ENCODE assay signal across 8 mouse cellular contexts in genomic region chr9:108508776-108509175, GRCm38 (mm10). TPM values are rescaled to one million over a fixed set of nuclear protein-coding genes. Genes with fewer than 3 reads are reported as not detected.
DNase-seq lines count a peak whose midpoint lies in the region; ATAC-seq lines count a peak whose summit lies in the region.

No protein-coding gene starts in this region.

- peak overlapping the region; percentile 91 for H3K4me2 ChIP-seq in heart, embryonic 12.5 days
- H3K4me2 ChIP-seq in hindbrain, embryonic 13.5 days, result peak overlapping the region; percentile 90
- H3K4me2 ChIP-seq in midbrain, embryonic 13.5 days (replicated peaks), result peak overlapping the region; percentile 75

- H3K27me3 ChIP-seq in heart, embryonic 12.5 days (replicated peaks), result no peaks in the 10 kb centered on the region
- no peaks in the 10 kb centered on the region for H3K27me3 ChIP-seq in hindbrain, embryonic 13.5 days
- no peaks in the 10 kb centered on the region for H3K27me3 ChIP-seq in midbrain, embryonic 13.5 days

- 82% methylated on average over 7 of the region's 7 CpGs for WGBS in heart, embryonic 12.5 days
- WGBS in hindbrain, embryonic 13.5 days, result 88% methylated on average over 7 of the region's 7 CpGs
- WGBS in midbrain, embryonic 13.5 days, result 87% methylated on average over 7 of the region's 7 CpGs

- peaks cover 46% of the 10 kb centered on the region for H3K36me3 ChIP-seq in heart, embryonic 12.5 days
- peaks cover 41% of the 10 kb centered on the region for H3K36me3 ChIP-seq in hindbrain, embryonic 13.5 days
- peaks cover 38% of the 10 kb centered on the region for H3K36me3 ChIP-seq in midbrain, embryonic 13.5 days

- peak overlapping the region; percentile 84 for H3K9ac ChIP-seq in heart, embryonic 12.5 days
- peak overlapping the region; percentile 79 for H3K9ac ChIP-seq in hindbrain, embryonic 13.5 days
- H3K9ac ChIP-seq in midbrain, embryonic 13.5 days (replicated peaks), result peak overlapping the region; percentile 64; the same call in 1 of the 2 replicates

- peak overlapping the region; percentile 76 for H3K4me3 ChIP-seq in heart, embryonic 12.5 days
- H3K4me3 ChIP-seq in hindbrain, embryonic 13.5 days, result peak overlapping the region; percentile 71
- peak overlapping the region; percentile 60 for H3K4me3 ChIP-seq in midbrain, embryonic 13.5 days (replicated peaks)

- no peaks in the 10 kb centered on the region for H3K9me3 ChIP-seq in heart, embryonic 12.5 days (replicated peaks)
- no peaks in the 10 kb centered on the region for H3K9me3 ChIP-seq in hindbrain, embryonic 13.5 days
- no peaks in the 10 kb centered on the region for H3K9me3 ChIP-seq in midbrain, embryonic 13.5 days

- peaks cover 14% of the 10 kb centered on the region for H3K4me1 ChIP-seq in heart, embryonic 12.5 days (replicated peaks)
- H3K4me1 ChIP-seq in hindbrain, embryonic 13.5 days (replicated peaks), result peaks cover 19% of the 10 kb centered on the region
- peaks cover 19% of the 10 kb centered on the region for H3K4me1 ChIP-seq in midbrain, embryonic 13.5 days (replicated peaks)

- no peak for ATAC-seq in heart, embryonic 12.5 days (ENCODE audit: insufficient number of reproducible peaks, low FRiP score)
- ATAC-seq in hindbrain, embryonic 13.5 days (ENCODE audit: low FRiP score), result no peak
- no peak for ATAC-seq in midbrain, embryonic 13.5 days

- no peak for DNase-seq in heart, postnatal 14 days
- DNase-seq in MEL-GATA-1-ER (ENCODE audit: extremely low read depth, low read depth), result peak; percentile 43
- no peak for DNase-seq in urinary bladder, postnatal 36 days (ENCODE audit: low spot score in 2 of 2)
- no peak for DNase-seq in spleen, postnatal 14 days (ENCODE audit: low spot score in 2 of 2)
- DNase-seq in thymus, postnatal 25 days, result no peak

- no peak overlapping the region for H3K27ac ChIP-seq in heart, embryonic 12.5 days (ENCODE audit: poor library complexity, severe bottlenecking)
- no peak overlapping the region for H3K27ac ChIP-seq in hindbrain, embryonic 13.5 days
- no peak overlapping the region for H3K27ac ChIP-seq in midbrain, embryonic 13.5 days

- intact Hi-C loops in heart, postnatal 14 days (cut with DNase I), result no loop called here

RNA-seq across cellular contexts. Expression of gene Qars, which starts 1.3 kb away (rescaled TPM):
- polyA plus RNA-seq in heart, embryonic 12.5 days (2016; fragmentation: Nextera tagmentation; extraction: Ambion mirVana), result 70.1 and 73.1 TPM in 2 replicates
- 10 to 100 TPM; 75.9 to 81.0 TPM for total RNA-seq in heart, postnatal 14 days (2021)
- 71.5 and 77.8 TPM in 2 replicates for polyA plus RNA-seq in hindbrain, embryonic 13.5 days (2015; fragmentation: Nextera tagmentation; extraction: Ambion mirVana)
- 70.2 and 70.5 TPM in 2 replicates for polyA plus RNA-seq in midbrain, embryonic 13.5 days (2015; fragmentation: Nextera tagmentation; extraction: Ambion mirVana)

RNA-seq across cellular contexts. Expression of gene Qrich1, which starts 7.8 kb away (rescaled TPM):
- 108 and 115 TPM in 2 replicates for polyA plus RNA-seq in heart, embryonic 12.5 days (2016; fragmentation: Nextera tagmentation; extraction: Ambion mirVana)
- 10 to 100 TPM; 68.4 to 70.1 TPM for total RNA-seq in heart, postnatal 14 days (2021)
- polyA plus RNA-seq in hindbrain, embryonic 13.5 days (2015; fragmentation: Nextera tagmentation; extraction: Ambion mirVana), result 131 and 140 TPM in 2 replicates
- polyA plus RNA-seq in midbrain, embryonic 13.5 days (2015; fragmentation: Nextera tagmentation; extraction: Ambion mirVana), result 141 and 146 TPM in 2 replicates

RNA-seq across cellular contexts. Expression of gene Usp19, which starts 18.4 kb away (rescaled TPM):
- polyA plus RNA-seq in heart, embryonic 12.5 days (2016; fragmentation: Nextera tagmentation; extraction: Ambion mirVana), result 78.0 and 84.2 TPM in 2 replicates
- total RNA-seq in heart, postnatal 14 days (2021), result 100 to 1,000 TPM; 101 to 108 TPM
- polyA plus RNA-seq in hindbrain, embryonic 13.5 days (2015; fragmentation: Nextera tagmentation; extraction: Ambion mirVana), result 71.9 and 74.1 TPM in 2 replicates
- polyA plus RNA-seq in midbrain, embryonic 13.5 days (2015; fragmentation: Nextera tagmentation; extraction: Ambion mirVana), result 75.9 and 91.9 TPM in 2 replicates

RNA-seq across cellular contexts. Expression of gene Lamb2, which starts 29.2 kb away (rescaled TPM):
- 67.2 and 68.6 TPM in 2 replicates for polyA plus RNA-seq in heart, embryonic 12.5 days (2016; fragmentation: Nextera tagmentation; extraction: Ambion mirVana)
- 100 to 1,000 TPM; 355 to 379 TPM for total RNA-seq in heart, postnatal 14 days (2021)
- polyA plus RNA-seq in hindbrain, embryonic 13.5 days (2015; fragmentation: Nextera tagmentation; extraction: Ambion mirVana), result 20.9 and 21.6 TPM in 2 replicates
- polyA plus RNA-seq in midbrain, embryonic 13.5 days (2015; fragmentation: Nextera tagmentation; extraction: Ambion mirVana), result 20.0 and 24.1 TPM in 2 replicates

RNA-seq across cellular contexts. Expression of gene Klhdc8b, which starts 47.4 kb away (rescaled TPM):
- 96.5 and 99.1 TPM in 2 replicates for polyA plus RNA-seq in heart, embryonic 12.5 days (2016; fragmentation: Nextera tagmentation; extraction: Ambion mirVana)
- 10 to 100 TPM; 15.0 to 15.2 TPM for total RNA-seq in heart, postnatal 14 days (2021)
- polyA plus RNA-seq in hindbrain, embryonic 13.5 days (2015; fragmentation: Nextera tagmentation; extraction: Ambion mirVana), result 66.4 and 69.1 TPM in 2 replicates
- 75.7 and 84.8 TPM in 2 replicates for polyA plus RNA-seq in midbrain, embryonic 13.5 days (2015; fragmentation: Nextera tagmentation; extraction: Ambion mirVana)
